Mouse (Mus musculus) heart, postnatal 25 days (tissue): ENCODE data around the gene Drg2. TPM values are rescaled to one million over a fixed set of nuclear protein-coding genes. Genes with fewer than 3 reads are reported as not detected.
"Not testable (repeated sequence)": the region's sequence is repeated elsewhere in the genome, so short reads cannot be mapped to it uniquely, and the experiment has no call there.

Experiments used
- DNase-seq: peaks from one replicate; pipeline ENCODE4 v3.0.0; 2022; ENCODE audit warnings: low spot score
- intact Hi-C: fragments of 180-260 bp; cut with DNase I; formaldehyde crosslinking; loops from one replicate; pipeline ENCODE4 v1.15.1; 2025
- total RNA-seq, 2 experiments: library from RNA; stranded (reverse); gene quantifications; 2 replicates each; pipeline ENCODE4 v1.2.3; 2021

The Drg2 gene
- total RNA-seq, result 10 to 100 TPM; 29.3 to 30.9 TPM

- intact Hi-C loops, result no loop called here
- DNase-seq, result peak; percentile 69
Measured at GRCm38 (mm10) chr11:60454080-60454744, at the start of gene Drg2. TSS of gene Drg2 (plus strand) at chr11:60454591.

GRCm38 (mm10) chr11:60406606-60407005, 47.8 kb upstream of the Drg2 start:
- intact Hi-C loops, result no loop called here

GRCm38 (mm10) chr11:60412173-60412572, 42.2 kb upstream of the Drg2 start:
- no peak for DNase-seq

More at GRCm38 (mm10) chr11:60406606-60407005, 47.8 kb upstream of the Drg2 start:
- DNase-seq, result no peak

GRCm38 (mm10) chr11:60412921-60413320, 41.5 kb upstream of the Drg2 start:
- DNase-seq, result no peak
- intact Hi-C loops, result loop anchor here (1.0 to 2.0 kb wide), 2 partner anchors 213 to 308 kb away; partner anchors contain the start of gene Rai1

More at GRCm38 (mm10) chr11:60412173-60412572, 42.2 kb upstream of the Drg2 start:
- intact Hi-C loops, result loop anchor here (1.0 to 2.0 kb wide), 2 partner anchors 212 to 307 kb away; partner anchors contain the start of gene Rai1

GRCm38 (mm10) chr11:60416590-60416962, 37.8 kb upstream of the Drg2 start:
- DNase-seq, result no peak

GRCm38 (mm10) chr11:60416963-60417716, 37.3 kb upstream of the Drg2 start, which contains the start of gene Gid4:
TSS of gene Gid4 (plus strand) at chr11:60417145.
- DNase-seq, result peak; percentile 96
- intact Hi-C loops, result no loop called here

More at GRCm38 (mm10) chr11:60416590-60416962, 37.8 kb upstream of the Drg2 start:
- intact Hi-C loops, result no loop called here

GRCm38 (mm10) chr11:60417717-60418472, 36.5 kb upstream of the Drg2 start, which contains the start of gene Atpaf2:
TSS of gene Atpaf2 (minus strand) at chr11:60418457.
- intact Hi-C loops, result no loop called here

GRCm38 (mm10) chr11:60418473-60418803, 36.0 kb upstream of the Drg2 start:
- no peak for DNase-seq
- intact Hi-C loops, result no loop called here

More at GRCm38 (mm10) chr11:60417717-60418472, 36.5 kb upstream of the Drg2 start, which contains the start of gene Atpaf2:
- peak; percentile 5 for DNase-seq

GRCm38 (mm10) chr11:60422046-60422668, 32.2 kb upstream of the Drg2 start:
- intact Hi-C loops, result no loop called here
- DNase-seq, result no peak

GRCm38 (mm10) chr11:60423006-60423405, 31.4 kb upstream of the Drg2 start:
- intact Hi-C loops, result no loop called here
- DNase-seq, result no peak

- intact Hi-C loops, result no loop called here
- no peak for DNase-seq
Measured at GRCm38 (mm10) chr11:60426417-60426816, 28.0 kb upstream of the Drg2 start.

GRCm38 (mm10) chr11:60427628-60428027, 26.8 kb upstream of the Drg2 start:
- DNase-seq, result no peak
- intact Hi-C loops, result no loop called here

- no peak for DNase-seq
- intact Hi-C loops, result no loop called here
Measured at GRCm38 (mm10) chr11:60433501-60433900, 20.9 kb upstream of the Drg2 start.

- no peak for DNase-seq
- intact Hi-C loops, result no loop called here
Measured at GRCm38 (mm10) chr11:60435133-60435532, 19.3 kb upstream of the Drg2 start.

GRCm38 (mm10) chr11:60436618-60437017, 17.8 kb upstream of the Drg2 start:
- intact Hi-C loops, result no loop called here
- DNase-seq, result no peak

GRCm38 (mm10) chr11:60439621-60440020, 14.8 kb upstream of the Drg2 start:
- intact Hi-C loops, DNase-seq: not testable (repeated sequence)

GRCm38 (mm10) chr11:60440176-60440575, 14.2 kb upstream of the Drg2 start:
- no peak for DNase-seq
- intact Hi-C loops, result no loop called here

- DNase-seq, result no peak
- intact Hi-C loops, result no loop called here
Measured at GRCm38 (mm10) chr11:60442896-60443295, 11.5 kb upstream of the Drg2 start.

- intact Hi-C loops, result no loop called here
- DNase-seq, result no peak
Measured at GRCm38 (mm10) chr11:60444007-60444406, 10.4 kb upstream of the Drg2 start.

- intact Hi-C loops, result no loop called here
- DNase-seq, result no peak
Measured at GRCm38 (mm10) chr11:60454745-60455087, 325 bp downstream of the Drg2 start.
